Mouse (Mus musculus): ENCODE results near the gene Epb41l4b.
A peak's percentile ranks its signal among the peaks of the same experiment; 100 is the strongest.

Epb41l4b gene

DNA sequence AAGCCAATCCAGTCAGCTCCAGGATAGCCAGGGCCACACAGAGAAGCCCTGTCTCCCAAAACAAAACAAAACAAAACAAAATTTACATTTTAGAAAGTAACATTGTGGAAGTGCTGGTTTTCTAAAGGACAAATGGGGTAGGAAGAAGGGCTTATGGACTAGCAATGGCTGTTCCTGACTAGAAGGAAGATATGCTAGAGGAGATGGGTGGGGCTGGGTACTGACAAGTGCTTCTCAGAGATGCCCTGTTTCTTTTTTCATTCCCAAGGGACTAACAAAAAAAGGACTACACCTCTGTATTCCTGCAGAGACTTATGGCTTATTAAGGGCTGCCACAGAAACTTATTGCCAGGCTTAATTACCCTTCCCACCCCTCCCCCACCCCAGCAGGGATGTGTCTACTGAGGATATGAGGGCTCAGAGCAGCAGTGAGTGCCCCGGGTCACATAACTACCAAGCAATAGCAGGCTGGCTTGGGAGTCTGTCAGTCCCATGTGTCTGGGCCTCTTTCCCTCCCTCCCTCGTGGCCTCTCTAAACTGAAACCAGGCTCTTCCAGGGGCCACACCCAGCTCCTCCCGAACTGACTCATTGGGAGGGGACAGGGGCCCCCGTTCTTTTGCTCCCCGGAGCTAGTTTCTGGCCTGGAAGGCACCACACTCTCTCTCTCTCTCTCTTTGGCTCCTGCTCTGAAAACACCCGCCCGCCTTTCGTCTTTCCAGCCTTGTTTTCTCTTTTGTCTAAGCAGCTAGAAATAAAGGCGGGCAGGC is 10.0 kb upstream of the Epb41l4b start:
- DNase-seq (ENCODE audit: low spot score in 2 of 2): no peak

DNA sequence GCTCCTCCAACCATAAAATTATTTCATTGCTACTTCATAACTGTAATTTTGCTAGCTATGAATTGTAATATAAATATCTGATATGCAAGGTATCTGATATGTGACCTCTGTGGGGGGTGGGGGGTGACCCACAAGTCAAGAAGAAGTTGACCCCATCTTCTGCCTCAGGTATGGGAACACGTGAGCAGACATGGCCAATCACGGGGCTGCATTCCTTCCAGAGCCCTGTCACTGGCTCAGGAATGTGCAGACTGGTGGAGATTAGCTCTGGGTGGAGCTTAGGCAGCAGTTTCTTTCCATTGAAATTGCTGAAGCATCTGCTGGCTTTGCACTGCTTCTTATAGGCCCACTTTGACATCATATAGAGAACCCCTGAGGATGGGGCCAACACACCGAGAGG is 4.9 kb upstream of the Epb41l4b start:
- DNase-seq (ENCODE audit: low spot score in 2 of 2): no peak

DNA sequence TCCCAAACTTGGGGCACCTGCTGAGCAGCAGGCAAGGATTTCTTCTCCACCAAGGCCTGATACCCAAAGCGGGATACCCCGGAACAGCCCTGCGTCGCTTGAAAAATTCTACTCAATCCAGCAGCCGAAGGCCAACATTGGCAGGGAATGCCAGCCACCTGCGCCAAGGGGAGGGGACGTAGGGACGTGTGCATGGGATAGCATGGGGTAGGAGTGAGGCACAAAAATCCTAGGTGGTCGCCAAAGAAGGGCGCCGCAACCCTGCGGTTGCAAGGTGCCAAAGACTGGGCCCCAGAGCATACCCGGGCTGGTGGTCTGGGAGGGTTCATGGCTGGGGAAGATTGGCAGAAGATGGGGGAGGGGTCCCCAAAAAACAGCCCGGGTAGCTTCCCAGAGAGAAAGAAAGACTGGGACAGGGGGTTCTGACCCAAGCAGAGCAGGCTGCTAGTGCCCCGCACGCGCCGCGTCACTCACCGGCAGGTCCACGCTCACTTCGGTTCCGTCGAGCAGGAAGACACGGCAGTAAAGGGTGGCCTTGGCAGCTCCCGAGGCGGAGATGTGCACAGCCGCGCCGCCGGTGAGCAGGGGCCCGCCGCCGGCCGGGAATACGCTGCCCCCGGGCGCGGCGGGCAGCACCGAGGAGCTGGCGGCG is 737 bp downstream of the Epb41l4b start:
- peak in 1 of 2 experiments; percentile 39 for DNase-seq (ENCODE audit: low spot score in 2 of 2)

DNA sequence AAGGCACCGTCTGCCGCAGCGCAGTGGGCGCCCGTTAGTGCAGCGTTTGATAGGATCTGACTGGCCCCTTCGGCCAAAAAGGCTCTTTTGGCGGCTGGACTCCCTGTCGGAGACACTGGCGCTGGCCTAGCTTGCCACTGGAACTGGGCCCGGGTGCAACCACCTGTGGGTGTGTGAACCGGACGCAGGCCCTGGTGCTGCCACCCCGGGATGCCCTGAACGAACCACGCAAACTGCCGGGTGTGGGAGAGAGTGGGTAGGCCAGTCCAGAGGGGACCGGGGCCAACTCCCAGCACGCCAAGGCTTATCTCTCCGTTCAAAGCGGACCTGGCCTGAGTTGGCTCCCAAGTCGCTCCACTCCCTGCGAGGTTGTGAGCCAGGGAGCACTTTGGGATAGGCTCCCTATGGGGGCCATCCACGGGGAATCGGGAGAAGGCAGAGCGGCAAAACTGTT is 1.3 kb downstream of the Epb41l4b start:
- peak in 1 of 2 experiments; percentile 66 for DNase-seq (ENCODE audit: low spot score in 2 of 2)

DNA sequence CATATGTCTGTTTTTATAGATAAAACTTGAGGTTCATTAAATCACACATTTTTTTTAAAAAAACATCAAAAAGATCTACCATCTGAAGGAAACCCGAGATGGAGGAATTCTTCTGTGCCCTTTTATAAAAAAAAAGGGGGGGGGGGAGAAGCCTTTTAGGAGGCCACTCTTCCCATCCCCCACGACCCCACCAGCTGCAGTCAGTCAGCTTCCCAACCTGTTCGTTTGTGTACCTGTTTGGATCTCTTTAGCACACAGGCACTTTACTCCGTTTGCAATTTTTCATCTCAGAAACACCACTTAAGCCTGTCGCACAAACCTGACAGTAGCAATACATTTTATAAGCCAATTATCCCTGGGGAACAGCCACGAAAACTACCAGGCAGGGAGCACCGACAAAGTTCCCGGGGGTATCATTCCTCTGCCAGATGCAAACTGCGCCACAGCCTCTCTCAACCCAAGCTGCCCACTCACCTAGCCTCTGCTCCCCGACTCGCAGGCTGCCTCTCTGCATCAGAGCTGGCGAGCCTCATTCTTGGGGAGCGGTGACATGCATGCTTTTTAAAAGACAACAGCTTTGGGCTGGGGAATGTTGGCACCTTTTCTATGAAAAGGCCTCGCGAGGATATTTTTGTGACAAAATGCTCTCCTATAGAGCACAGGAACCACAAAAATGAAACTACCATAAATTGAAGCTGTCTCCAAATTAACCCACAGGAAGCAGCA is 2.1 kb downstream of the Epb41l4b start:
- no peak for DNase-seq (ENCODE audit: low spot score in 2 of 2)

DNA sequence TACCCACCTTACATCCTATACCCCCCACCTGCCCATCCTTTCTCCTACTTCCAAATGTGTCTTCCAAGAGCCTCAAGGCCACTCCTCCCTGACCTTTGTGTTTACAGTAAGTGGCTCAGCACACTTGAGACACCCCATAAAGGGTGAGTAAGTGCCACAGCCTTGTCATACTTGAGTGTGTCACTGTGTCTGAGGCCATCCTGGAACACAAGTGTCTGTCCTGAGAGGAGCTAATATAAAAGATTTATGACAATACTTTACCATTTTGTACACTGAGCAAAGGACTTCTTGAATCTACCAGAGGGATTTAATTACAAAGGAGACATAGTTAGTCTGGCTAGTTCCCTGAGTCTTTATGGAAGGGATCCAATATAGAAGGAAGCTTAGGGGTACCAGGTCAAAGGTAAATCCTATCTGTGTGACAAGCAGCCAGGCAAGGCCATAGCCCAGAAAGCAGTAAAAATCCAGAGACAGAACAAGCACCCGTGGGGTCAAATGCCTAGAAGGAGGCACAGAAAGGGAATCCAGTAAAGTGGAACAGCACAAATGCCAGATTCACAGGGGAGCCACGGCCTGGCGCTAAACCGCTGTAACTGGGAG is 2.9 kb downstream of the Epb41l4b start:
- DNase-seq (ENCODE audit: low spot score in 2 of 2): no peak

DNA sequence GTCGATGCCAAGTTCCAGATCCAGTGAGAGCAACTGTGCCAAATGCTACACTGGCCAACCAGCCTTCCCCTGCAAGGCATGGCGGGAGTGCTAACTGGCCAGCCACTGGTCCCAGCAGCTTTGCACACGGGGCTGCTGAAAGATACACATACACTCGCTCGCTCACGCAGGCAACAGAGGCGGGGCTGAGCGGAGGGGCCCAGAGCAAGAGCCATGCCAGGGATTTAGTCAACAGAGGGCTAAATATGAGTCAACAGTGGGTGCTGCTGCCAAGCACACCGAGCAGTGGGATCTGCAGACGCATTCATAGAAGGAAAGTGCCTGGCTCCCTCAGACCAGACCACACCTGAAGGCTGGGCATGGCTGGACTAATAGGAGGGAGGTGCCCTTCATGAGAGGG is 3.8 kb downstream of the Epb41l4b start:
- DNase-seq (ENCODE audit: low spot score in 2 of 2): peak in 1 of 2 experiments; percentile 54

DNA sequence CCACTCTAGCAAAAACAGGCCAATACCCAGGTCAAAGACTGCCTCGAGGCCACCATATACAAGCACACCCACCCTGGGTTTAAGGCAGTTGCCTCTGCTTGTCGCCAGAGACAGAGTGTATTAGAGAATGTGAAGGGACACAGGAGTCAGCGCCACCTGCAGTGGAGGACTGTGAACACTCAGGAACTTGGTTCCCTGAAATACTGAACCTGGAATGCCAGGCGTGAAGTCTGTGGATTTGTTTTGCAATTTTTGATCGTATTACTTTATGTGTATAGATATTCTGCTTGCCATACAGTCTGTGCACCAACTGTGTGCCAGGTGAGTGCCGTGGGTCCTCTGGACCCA is 5.2 kb downstream of the Epb41l4b start:
- DNase-seq (ENCODE audit: low spot score in 2 of 2): no peak

DNA sequence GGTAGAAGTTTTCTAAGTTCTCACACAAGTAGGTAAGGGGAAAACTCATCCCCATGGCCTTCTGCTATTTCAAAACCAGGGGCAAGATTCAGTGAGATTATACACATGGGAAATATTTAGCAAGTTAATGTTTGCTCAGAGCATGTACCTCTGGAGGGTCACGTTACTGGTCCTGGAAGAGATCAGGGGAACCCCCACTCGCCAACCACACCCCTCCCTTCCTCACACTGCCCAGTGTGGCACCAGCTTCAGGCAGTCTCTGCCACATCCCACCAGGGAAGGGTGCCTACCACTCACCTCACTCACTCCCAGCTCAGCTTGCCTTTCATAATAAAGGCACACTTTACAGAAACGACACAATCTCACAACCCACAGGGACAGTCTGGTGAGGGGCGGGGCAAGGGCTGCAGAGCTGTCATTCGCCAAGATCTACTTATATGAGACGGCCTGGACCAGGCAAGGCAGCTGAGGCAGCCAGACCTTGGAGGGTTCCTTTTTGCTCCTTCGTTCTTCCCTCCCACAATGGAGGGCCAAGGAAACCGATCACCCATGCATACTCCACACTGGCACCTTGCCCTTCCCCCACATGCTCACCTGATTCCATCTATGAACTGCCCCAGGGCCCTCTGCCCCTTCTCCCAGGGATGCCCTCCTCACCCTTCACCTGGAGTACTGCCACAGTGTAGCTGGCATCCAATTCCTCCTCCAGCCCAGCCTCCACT is 5.7 kb downstream of the Epb41l4b start:
- DNase-seq (ENCODE audit: low spot score in 2 of 2): no peak

DNA sequence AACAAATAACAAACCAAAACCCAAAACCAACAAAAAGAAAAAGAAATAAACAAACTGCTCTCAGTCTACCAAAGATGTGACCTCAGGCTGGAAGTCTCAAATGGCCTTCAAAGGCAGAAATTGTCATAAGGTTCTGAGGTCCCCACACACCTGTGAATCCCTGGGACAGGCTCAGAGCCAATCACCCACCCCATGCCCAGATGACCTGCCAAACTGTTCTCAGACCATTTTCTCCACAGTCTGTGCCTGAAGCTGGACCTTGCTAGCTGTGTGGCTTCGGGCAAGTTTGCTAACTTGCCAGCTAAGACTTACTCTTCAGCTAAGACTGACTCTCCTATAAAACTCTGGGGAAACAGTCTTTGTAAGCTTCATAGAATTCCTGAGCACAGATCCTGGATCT is 7.8 kb downstream of the Epb41l4b start:
- no peak for DNase-seq (ENCODE audit: low spot score in 2 of 2)

DNA sequence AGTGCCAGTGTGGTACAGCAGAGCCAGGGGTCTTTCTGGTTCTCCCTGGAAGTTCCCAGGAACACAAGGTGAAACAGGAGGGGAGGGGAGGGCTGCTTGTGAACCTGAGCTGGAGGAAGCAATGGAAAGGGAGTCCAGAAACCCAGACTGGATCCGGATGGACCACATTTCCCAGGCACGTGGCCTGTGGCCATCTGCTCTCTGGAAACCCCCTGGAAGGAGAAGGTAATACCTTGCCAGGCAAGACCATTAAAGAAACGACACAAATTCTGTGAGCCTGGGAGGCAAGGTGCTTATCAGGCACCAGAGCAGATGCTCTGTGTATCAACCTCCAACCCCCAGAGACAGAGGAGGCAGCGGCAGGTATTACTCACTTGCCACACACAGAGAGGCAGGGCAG is 8.7 kb downstream of the Epb41l4b start:
- DNase-seq (ENCODE audit: low spot score in 2 of 2): no peak

DNA sequence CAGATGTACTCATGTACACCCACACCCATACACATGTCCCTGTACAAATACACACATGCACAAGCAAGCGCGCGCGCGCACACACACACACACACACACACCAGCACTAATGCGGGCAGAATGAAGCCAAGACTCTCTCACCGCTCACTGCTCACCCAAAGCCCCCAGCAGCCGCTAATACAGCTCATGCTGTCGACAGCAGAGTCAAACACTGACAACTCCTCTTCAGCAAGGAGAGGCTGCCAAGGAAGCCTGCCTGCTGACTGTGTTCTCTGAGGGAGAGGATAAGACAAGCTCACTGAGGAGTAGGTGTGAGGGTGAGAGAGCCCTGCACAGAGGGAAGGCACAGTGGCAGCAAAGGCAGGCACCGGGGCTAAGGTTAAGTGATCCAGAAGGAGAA is 11.4 kb downstream of the Epb41l4b start:
- DNase-seq (ENCODE audit: low spot score in 2 of 2): no peak

DNA sequence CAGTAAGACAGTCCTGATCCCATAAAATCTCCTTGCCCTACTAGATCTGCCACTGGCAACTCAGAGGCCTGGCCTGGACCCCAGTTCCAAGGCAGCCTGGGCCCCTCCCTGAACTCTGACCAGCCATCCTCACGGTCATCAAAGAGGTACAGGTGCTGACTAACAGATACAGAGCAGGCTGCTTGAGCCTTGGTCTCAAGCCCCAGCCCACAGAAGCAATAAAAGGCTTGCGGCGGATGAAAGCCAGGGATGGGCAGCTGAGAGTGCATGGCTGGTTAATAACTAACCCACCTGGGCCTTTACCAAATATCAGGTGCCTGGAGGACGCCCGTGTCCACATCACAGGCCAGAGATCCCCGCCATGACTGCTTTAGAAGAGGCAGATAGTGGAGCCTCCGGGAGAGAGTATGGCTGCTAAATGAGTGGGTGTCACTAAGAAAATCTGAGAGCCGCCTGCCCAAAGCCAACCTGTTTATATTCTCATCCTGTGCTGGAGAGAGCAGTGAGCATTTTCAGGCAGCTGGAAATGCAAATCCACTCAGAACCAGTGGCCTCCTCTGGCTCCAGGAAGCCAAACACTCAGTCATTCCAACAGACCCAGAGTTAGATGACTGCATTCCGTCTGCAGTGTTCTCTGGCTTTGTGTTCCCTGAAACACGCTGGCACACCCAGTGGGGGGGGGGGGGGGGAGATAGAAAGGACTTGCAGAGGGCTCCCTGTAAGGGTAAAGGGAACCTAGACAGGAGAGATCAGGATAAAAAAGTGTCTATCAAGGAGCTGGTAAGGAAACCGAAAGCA is 13.3 kb downstream of the Epb41l4b start:
- DNase-seq (ENCODE audit: low spot score in 2 of 2): no peak

DNA sequence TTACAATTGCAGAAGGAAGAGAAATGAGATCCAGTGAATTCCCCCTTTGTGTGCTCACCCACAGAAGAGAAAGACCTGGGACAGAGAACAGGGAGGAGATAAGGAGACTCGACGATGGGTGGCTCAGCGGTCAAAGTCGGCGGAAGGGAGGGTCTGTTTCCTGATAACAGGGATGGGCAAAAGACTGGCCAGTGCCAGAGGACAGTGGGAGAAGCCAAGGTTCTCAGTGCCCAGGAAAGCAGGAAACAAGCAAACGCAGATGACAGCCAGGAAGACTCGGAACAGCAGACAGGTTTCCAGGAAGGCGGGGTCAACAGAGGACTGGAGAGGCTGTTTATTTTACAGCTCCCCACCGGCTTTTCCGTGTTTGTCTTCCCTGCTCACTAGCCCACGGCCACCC is 20.2 kb downstream of the Epb41l4b start:
- DNase-seq (ENCODE audit: low spot score in 2 of 2): no peak

DNA sequence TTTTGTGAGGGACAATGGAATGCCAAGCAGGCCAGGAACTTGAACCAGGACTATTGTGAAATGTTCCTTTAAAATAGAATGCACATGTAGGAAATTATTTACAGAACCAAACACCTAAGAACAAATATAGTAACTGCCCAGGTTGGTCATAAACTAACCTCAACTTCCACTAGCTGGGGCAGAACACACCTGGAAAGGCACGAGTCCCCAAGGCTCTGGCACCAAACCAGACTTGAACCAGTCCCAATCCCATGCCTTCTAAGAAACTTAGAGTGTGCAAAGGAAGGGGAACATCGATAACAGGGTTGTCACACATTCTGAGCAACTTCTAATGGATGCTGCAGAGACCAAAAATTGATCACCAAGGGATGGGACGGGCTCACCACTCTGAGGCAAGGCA is 21.1 kb downstream of the Epb41l4b start:
- no peak for DNase-seq (ENCODE audit: low spot score in 2 of 2)

DNA sequence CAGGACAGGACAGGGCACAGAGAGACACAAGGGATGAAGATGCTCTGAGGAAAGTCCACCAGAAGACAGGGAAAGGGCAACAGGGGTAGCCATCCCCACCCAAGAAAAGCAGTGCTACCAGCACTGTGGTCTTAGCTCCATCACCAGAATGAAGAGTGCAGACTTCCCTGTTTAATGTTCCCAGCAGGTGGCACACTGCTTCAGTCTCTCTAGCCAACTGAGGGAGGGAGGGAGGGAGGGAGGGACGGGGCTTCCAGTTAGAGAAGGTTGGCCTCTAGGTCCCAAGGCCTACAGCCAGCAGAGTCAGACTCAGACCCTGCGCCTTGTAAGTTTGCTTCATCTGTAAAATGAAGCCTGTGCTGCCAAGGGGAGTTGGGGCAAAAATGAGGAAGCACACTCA is 22.7 kb downstream of the Epb41l4b start:
- DNase-seq (ENCODE audit: low spot score in 2 of 2): no peak

DNA sequence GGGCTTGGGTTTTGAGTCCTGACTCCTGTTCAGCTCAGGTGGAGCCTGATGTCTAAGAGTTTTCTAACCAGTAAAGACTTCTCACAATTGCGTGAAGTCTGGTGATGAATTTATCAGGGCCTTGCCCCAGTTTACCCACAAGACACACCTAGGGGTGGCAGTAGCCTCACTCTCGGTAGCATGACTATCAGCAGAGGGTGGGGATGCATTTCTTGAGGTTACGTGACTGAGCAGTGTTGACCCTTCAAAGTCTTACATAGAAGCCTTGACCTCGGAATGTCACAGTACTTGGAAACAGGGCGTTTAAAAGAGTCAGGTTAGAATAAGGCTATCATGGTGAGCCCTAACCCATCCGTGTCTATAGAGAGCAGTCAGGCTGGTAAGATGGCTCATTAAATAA is 23.3 kb downstream of the Epb41l4b start:
- DNase-seq (ENCODE audit: low spot score in 2 of 2): no peak

DNA sequence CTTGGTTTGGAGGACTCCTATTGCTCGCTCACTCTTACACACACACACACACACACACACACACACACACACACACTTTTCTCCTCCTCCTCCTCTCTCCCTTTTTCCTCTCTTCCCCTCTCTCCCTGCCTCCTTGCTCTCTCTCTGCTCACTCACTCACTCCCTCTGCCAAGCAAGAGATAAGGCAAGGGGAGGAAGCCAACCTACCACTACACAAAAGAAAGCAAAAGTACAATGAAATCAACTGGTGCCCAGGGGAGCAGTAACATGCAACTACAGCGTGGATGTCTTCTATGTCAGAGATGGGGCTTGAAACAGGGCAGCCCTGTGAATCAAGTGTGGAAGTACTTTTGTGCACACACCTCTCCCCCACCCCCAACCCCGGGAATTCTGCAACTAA is 24.4 kb downstream of the Epb41l4b start:
- no peak for DNase-seq (ENCODE audit: low spot score in 2 of 2)

DNA sequence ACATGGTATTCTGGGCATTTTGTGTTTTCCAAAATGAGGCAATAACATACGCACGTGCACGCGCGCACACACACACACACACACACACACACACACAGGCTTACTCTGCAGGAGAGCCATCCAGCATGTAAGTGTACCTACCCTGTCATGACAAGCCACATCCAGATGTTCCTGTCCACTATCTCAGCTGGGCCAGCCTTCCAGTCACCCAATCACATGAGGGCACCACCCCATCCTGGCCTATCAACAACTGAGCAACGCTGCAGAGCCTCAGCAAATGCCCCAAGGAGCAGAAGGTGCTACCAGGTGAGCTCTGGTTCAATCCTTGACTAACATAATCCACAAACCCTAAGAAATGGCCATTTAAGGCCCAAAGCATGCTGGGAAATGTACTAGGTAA is 27.0 kb downstream of the Epb41l4b start:
- no peak for DNase-seq (ENCODE audit: low spot score in 2 of 2)

DNA sequence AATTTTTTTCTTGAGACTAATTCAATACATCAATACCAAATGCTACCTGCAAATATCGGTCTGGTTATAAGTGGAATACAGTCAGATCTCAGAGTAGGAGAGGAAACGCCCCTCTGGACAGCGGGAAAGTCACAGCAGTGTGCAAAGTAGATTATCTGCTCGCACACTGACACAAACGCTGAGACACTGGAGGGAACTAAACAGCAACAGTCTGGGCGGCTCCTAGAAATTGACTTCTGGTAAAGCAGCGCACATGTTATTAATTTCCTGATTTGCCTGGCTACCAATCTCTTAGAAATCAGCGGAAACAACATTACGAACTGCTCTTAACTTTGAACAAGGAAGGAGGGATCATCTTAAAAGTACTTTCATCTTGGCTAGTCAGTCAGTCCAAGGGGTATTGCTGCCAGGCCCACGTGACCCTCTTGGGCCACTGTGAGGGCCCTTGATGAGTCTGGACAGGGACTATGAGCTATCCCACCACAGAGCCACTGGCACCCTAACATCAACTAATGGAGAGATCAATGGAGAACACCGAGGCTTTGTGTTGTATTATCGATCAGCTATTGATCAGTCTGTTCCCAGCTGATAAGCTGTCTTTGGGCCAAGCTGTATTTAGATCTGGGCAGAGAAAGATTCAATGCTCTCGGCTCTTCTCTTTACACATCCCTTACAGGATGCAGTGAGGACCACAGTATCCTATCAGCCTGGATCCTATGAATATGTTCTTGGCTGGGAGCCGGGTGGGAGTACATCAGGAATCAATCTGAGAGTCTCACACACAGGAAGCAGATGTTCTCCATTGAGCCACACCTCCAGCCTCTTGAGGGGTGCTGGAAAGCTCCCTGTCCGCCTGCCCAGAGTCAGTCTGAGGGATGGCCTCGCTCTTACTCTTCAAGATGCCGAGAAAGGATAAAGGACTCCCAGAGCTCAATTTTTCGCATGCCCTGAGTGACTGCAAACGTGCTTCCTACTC is 28.3 kb downstream of the Epb41l4b start:
- DNase-seq (ENCODE audit: low spot score in 2 of 2): no peak
